Mouse (Mus musculus): ENCODE results near the gene Denr. TPM values are rescaled to one million over a fixed set of nuclear protein-coding genes. Genes with fewer than 3 reads are reported as not detected.

The Denr gene
- total RNA-seq, 1 experiment, result 78.2 TPM

DNA sequence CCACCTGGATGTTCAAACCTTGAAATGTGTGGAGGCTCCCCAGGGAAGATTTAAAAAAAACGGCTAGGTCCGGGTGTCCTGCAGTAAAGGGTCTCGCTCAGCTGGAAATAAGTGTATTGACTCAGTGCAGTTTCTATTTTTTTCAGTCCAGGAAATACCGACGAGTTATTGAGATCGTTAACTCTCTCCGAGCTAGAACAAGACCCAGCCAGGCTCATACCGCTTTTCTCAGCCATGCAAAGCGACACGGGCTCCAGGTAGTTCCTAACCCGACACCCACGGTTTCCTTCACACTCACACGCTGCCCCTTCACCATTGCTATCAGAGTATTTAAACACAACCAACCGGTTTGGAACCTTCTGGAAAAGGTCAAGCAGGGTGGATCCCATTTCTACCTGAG is 28.9 kb upstream of the Denr start:
- no peak for DNase-seq (ENCODE audit: low read depth, low spot score)
- no peak overlapping the region for H3K27ac ChIP-seq (ENCODE audit: insufficient read depth, low read depth, low read length, poor library complexity, severe bottlenecking)
- peaks cover 0 to 9% of the 10 kb centered on the region in 2 experiments; a peak in 1 of 4 replicates for H3K4me1 ChIP-seq (ENCODE audit: control insufficient read depth in 2 of 2, insufficient read depth in 2 of 2, low read length in 2 of 2, poor library complexity in 1 of 2)
- no peak overlapping the region for H3K4me3 ChIP-seq (ENCODE audit: insufficient read depth in 1 of 2, low read depth in 1 of 2, low read length in 2 of 2, poor library complexity in 1 of 2, severe bottlenecking in 1 of 2)
- no peaks in the 10 kb centered on the region for H3K36me3 ChIP-seq (ENCODE audit: control insufficient read depth, insufficient read depth, low read length, poor library complexity, severe bottlenecking)
- TF ChIP-seq MAFK (IDR thresholded peaks at IDR 0.05; ENCODE audit: insufficient read depth, low read depth, low read length), result no peak
- no peak for TF ChIP-seq CHD2 (IDR thresholded peaks at IDR 0.05; ENCODE audit: low read depth, low read length)
- no peak for TF ChIP-seq HCFC1 (IDR thresholded peaks at IDR 0.05; ENCODE audit: borderline replicate concordance, insufficient read depth, low read length)
- no peak for TF ChIP-seq ZNF384 (IDR thresholded peaks at IDR 0.05; ENCODE audit: low read depth, low read length)
- TF ChIP-seq ZC3H11A (IDR thresholded peaks at IDR 0.05; ENCODE audit: borderline replicate concordance, low read depth, low read length), result no peak
- in situ Hi-C loops (cut with MboI; ENCODE audit: low sequenced_read_pairs in 2 of 2, unreplicated experiment in 2 of 2), result no loop called here
- H3K9me3 ChIP-seq (ENCODE audit: control insufficient read depth, insufficient read depth, low read depth, low read length), result no peaks in the 10 kb centered on the region
- H3K9ac ChIP-seq (ENCODE audit: insufficient read depth, low read depth, low read length, poor library complexity, severe bottlenecking), result no peak overlapping the region

DNA sequence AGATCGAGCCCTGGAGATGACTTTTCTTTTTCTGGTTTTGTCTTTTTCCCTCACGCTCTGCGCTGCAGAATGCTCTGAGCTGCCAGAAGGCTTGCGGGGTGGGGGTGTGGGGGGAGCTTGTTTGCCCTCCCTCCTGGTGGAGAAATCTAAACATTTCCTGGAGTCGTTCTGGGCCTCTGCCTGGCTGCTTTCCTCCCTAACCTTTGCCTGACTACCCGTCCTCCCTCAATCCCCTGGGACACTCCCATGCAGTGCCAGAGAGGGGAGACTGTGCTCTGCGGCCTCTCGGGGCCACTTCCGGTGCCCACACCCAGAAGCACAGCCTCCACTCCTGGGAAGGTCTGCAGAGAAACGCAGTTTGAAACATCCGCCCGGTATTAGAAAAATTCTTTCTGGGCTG is 27.0 kb upstream of the Denr start, which contains the start of gene Hcar1:
Hcar1 (minus strand) TSS at position 93 of the 400 bp plus-strand sequence.
- DNase-seq (ENCODE audit: low read depth, low spot score), result no peak
- H3K9me3 ChIP-seq (ENCODE audit: control insufficient read depth, insufficient read depth, low read depth, low read length), result no peaks in the 10 kb centered on the region
- H3K36me3 ChIP-seq (ENCODE audit: control insufficient read depth, insufficient read depth, low read length, poor library complexity, severe bottlenecking), result no peaks in the 10 kb centered on the region
- no peak within 1 kb of the TSS for H3K27ac ChIP-seq (ENCODE audit: insufficient read depth, low read depth, low read length, poor library complexity, severe bottlenecking)
- H3K4me1 ChIP-seq (ENCODE audit: control insufficient read depth in 2 of 2, insufficient read depth in 2 of 2, low read length in 2 of 2, poor library complexity in 1 of 2), result peaks cover 0 to 9% of the 10 kb centered on the region in 2 experiments; a peak in 1 of 4 replicates
- peak within 1 kb of the TSS; percentile 51; the same call in 1 of the 2 replicates for H3K9ac ChIP-seq (ENCODE audit: insufficient read depth, low read depth, low read length, poor library complexity, severe bottlenecking)
- TF ChIP-seq MAFK (IDR thresholded peaks at IDR 0.05; ENCODE audit: insufficient read depth, low read depth, low read length) (no peak), ZNF384 (IDR thresholded peaks at IDR 0.05; ENCODE audit: low read depth, low read length) (no peak), HCFC1 (IDR thresholded peaks at IDR 0.05; ENCODE audit: borderline replicate concordance, insufficient read depth, low read length) (no peak), CHD2 (IDR thresholded peaks at IDR 0.05; ENCODE audit: low read depth, low read length) (no peak), ZC3H11A (IDR thresholded peaks at IDR 0.05; ENCODE audit: borderline replicate concordance, low read depth, low read length) (no peak)
- H3K4me3 ChIP-seq (ENCODE audit: insufficient read depth in 1 of 2, low read depth in 1 of 2, low read length in 2 of 2, poor library complexity in 1 of 2, severe bottlenecking in 1 of 2), result peak within 1 kb of the TSS; percentile 10 to 47; a peak in 2 of 4 replicates
- in situ Hi-C loops (cut with MboI; ENCODE audit: low sequenced_read_pairs in 2 of 2, unreplicated experiment in 2 of 2), result no loop called here

DNA sequence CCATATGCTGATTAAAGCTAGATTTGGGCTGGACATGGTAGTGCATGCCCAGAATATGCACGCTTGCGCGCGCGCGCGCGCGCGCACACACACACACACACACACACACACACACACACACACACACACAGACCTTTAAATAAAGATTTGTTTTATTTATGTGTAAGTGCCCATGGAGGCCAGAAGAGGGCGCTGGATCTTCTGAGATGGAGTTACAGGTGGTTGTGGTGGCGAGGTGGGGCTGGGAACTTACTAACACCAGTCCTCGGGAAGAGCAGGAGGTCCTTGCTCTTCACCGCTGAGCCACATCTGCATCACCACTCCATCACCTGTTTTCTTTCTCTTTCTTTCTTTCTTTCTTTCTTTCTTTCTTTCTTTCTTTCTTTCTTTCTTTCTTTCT is 26.2 kb upstream of the Denr start:
- H3K9me3 ChIP-seq (ENCODE audit: control insufficient read depth, insufficient read depth, low read depth, low read length), result no peaks in the 10 kb centered on the region
- H3K36me3 ChIP-seq (ENCODE audit: control insufficient read depth, insufficient read depth, low read length, poor library complexity, severe bottlenecking), result no peaks in the 10 kb centered on the region
- H3K9ac ChIP-seq (ENCODE audit: insufficient read depth, low read depth, low read length, poor library complexity, severe bottlenecking), result no peak overlapping the region
- H3K27ac ChIP-seq (ENCODE audit: insufficient read depth, low read depth, low read length, poor library complexity, severe bottlenecking), result no peak overlapping the region
- in situ Hi-C loops (cut with MboI; ENCODE audit: low sequenced_read_pairs in 2 of 2, unreplicated experiment in 2 of 2), result no loop called here
- H3K4me3 ChIP-seq (ENCODE audit: insufficient read depth in 1 of 2, low read depth in 1 of 2, low read length in 2 of 2, poor library complexity in 1 of 2, severe bottlenecking in 1 of 2), result no peak overlapping the region
- peak; percentile 35 for DNase-seq (ENCODE audit: low read depth, low spot score)
- H3K4me1 ChIP-seq (ENCODE audit: control insufficient read depth in 2 of 2, insufficient read depth in 2 of 2, low read length in 2 of 2, poor library complexity in 1 of 2), result peaks cover 0 to 9% of the 10 kb centered on the region in 2 experiments; a peak in 1 of 4 replicates
- TF ChIP-seq ZNF384 (IDR thresholded peaks at IDR 0.05; ENCODE audit: low read depth, low read length), result no peak
- no peak for TF ChIP-seq CHD2 (IDR thresholded peaks at IDR 0.05; ENCODE audit: low read depth, low read length)
- TF ChIP-seq ZC3H11A (IDR thresholded peaks at IDR 0.05; ENCODE audit: borderline replicate concordance, low read depth, low read length), result no peak
- no peak for TF ChIP-seq HCFC1 (IDR thresholded peaks at IDR 0.05; ENCODE audit: borderline replicate concordance, insufficient read depth, low read length)
- no peak for TF ChIP-seq MAFK (IDR thresholded peaks at IDR 0.05; ENCODE audit: insufficient read depth, low read depth, low read length)

DNA sequence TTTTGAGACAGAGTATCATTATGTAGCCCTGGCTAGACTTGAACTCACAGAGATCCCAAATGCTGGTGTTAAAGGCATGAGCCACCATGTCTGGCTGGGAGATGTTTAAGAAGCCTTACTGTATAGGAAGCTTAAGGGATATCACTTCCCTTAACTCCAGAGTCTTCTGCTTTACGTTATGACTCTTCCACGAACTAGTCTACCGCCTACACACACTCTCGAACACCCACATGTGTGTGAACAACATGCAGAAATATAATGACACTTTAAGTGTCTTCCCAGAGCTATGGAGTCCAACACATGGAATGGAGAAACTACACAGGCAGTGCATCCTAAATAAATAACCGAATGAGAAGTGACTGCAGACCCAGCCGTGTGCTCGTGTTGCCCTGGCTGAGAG is 23.1 kb upstream of the Denr start:
- no peak for DNase-seq (ENCODE audit: low read depth, low spot score)
- in situ Hi-C loops (cut with MboI; ENCODE audit: low sequenced_read_pairs in 2 of 2, unreplicated experiment in 2 of 2), result no loop called here
- H3K9me3 ChIP-seq (ENCODE audit: control insufficient read depth, insufficient read depth, low read depth, low read length), result no peaks in the 10 kb centered on the region
- no peak overlapping the region for H3K4me3 ChIP-seq (ENCODE audit: insufficient read depth in 1 of 2, low read depth in 1 of 2, low read length in 2 of 2, poor library complexity in 1 of 2, severe bottlenecking in 1 of 2)
- peaks cover 0 to 7% of the 10 kb centered on the region in 2 experiments; a peak in 1 of 4 replicates for H3K4me1 ChIP-seq (ENCODE audit: control insufficient read depth in 2 of 2, insufficient read depth in 2 of 2, low read length in 2 of 2, poor library complexity in 1 of 2)
- no peak overlapping the region for H3K9ac ChIP-seq (ENCODE audit: insufficient read depth, low read depth, low read length, poor library complexity, severe bottlenecking)
- no peaks in the 10 kb centered on the region for H3K36me3 ChIP-seq (ENCODE audit: control insufficient read depth, insufficient read depth, low read length, poor library complexity, severe bottlenecking)
- H3K27ac ChIP-seq (ENCODE audit: insufficient read depth, low read depth, low read length, poor library complexity, severe bottlenecking), result no peak overlapping the region
- TF ChIP-seq ZC3H11A (IDR thresholded peaks at IDR 0.05; ENCODE audit: borderline replicate concordance, low read depth, low read length), result no peak
- TF ChIP-seq HCFC1 (IDR thresholded peaks at IDR 0.05; ENCODE audit: borderline replicate concordance, insufficient read depth, low read length), result no peak
- no peak for TF ChIP-seq ZNF384 (IDR thresholded peaks at IDR 0.05; ENCODE audit: low read depth, low read length)
- no peak for TF ChIP-seq MAFK (IDR thresholded peaks at IDR 0.05; ENCODE audit: insufficient read depth, low read depth, low read length)
- no peak for TF ChIP-seq CHD2 (IDR thresholded peaks at IDR 0.05; ENCODE audit: low read depth, low read length)

Measured in ES-E14 (cell line).